Mouse (Mus musculus): ENCODE data around the gene Iqck. TPM values are rescaled to one million over a fixed set of nuclear protein-coding genes. Genes with fewer than 3 reads are reported as not detected.

Iqck gene
- polyA plus RNA-seq, 1 experiment from 2014 or later = 4.2 TPM

- Histone ChIP-seq H3K9me3 (ENCODE audit: control insufficient read depth, low read length) (no peaks in the 10 kb centered on the region), H3K4me1 (ENCODE audit: control insufficient read depth, insufficient read depth, low read length) (no peaks in the 10 kb centered on the region), H3K4me3 (ENCODE audit: low read length) (no peak overlapping the region), H3K27me3 (ENCODE audit: control insufficient read depth, insufficient read depth, low read length) (no peaks in the 10 kb centered on the region), H3K36me3 (ENCODE audit: control insufficient read depth, insufficient read depth, low read length) (no peaks in the 10 kb centered on the region), H3K9ac (ENCODE audit: low read depth, low read length) (no peak overlapping the region), H3K4me2 (replicated peaks; ENCODE audit: low read depth, low read length) (no peak overlapping the region), H3K27ac (ENCODE audit: low read depth, low read length) (no peak overlapping the region)
- 69% methylated on average over 3 of the region's 3 CpGs for WGBS
- no peak for ATAC-seq (ENCODE audit: low FRiP score, low TSS enrichment)
Measured at GRCm38 (mm10) chr7:118947241-118947640, 91.7 kb downstream of the Iqck start.

GRCm38 (mm10) chr7:118948677-118949282 is 93.2 kb downstream of the Iqck start:
- no peaks in the 10 kb centered on the region for H3K4me1 ChIP-seq (ENCODE audit: control insufficient read depth, insufficient read depth, low read length)
- no peak for ATAC-seq (ENCODE audit: low FRiP score, low TSS enrichment)
- no peak overlapping the region for H3K4me2 ChIP-seq (replicated peaks; ENCODE audit: low read depth, low read length)
- WGBS = 67% methylated on average over 2 of the region's 2 CpGs
- no peak overlapping the region for H3K4me3 ChIP-seq (ENCODE audit: low read length)
- H3K36me3 ChIP-seq (ENCODE audit: control insufficient read depth, insufficient read depth, low read length) = no peaks in the 10 kb centered on the region
- no peaks in the 10 kb centered on the region for H3K27me3 ChIP-seq (ENCODE audit: control insufficient read depth, insufficient read depth, low read length)
- no peak overlapping the region for H3K27ac ChIP-seq (ENCODE audit: low read depth, low read length)
- H3K9me3 ChIP-seq (ENCODE audit: control insufficient read depth, low read length) = no peaks in the 10 kb centered on the region
- no peak overlapping the region for H3K9ac ChIP-seq (ENCODE audit: low read depth, low read length)

GRCm38 (mm10) chr7:118949749-118950148 is 94.2 kb downstream of the Iqck start:
- H3K4me2 ChIP-seq (replicated peaks; ENCODE audit: low read depth, low read length) = no peak overlapping the region
- whole genome bisulfite sequencing = 81% methylated on average over 7 of the region's 7 CpGs
- no peaks in the 10 kb centered on the region for H3K9me3 ChIP-seq (ENCODE audit: control insufficient read depth, low read length)
- no peaks in the 10 kb centered on the region for H3K4me1 ChIP-seq (ENCODE audit: control insufficient read depth, insufficient read depth, low read length)
- H3K9ac ChIP-seq (ENCODE audit: low read depth, low read length) = no peak overlapping the region
- H3K27ac ChIP-seq (ENCODE audit: low read depth, low read length) = no peak overlapping the region
- ATAC-seq (ENCODE audit: low FRiP score, low TSS enrichment) = no peak
- no peaks in the 10 kb centered on the region for H3K27me3 ChIP-seq (ENCODE audit: control insufficient read depth, insufficient read depth, low read length)
- no peak overlapping the region for H3K4me3 ChIP-seq (ENCODE audit: low read length)
- H3K36me3 ChIP-seq (ENCODE audit: control insufficient read depth, insufficient read depth, low read length) = no peaks in the 10 kb centered on the region

- H3K9me3 ChIP-seq (ENCODE audit: control insufficient read depth, low read length) = no peaks in the 10 kb centered on the region
- H3K9ac ChIP-seq (ENCODE audit: low read depth, low read length) = no peak overlapping the region
- ATAC-seq (ENCODE audit: low FRiP score, low TSS enrichment) = no peak
- no peaks in the 10 kb centered on the region for H3K27me3 ChIP-seq (ENCODE audit: control insufficient read depth, insufficient read depth, low read length)
- H3K27ac ChIP-seq (ENCODE audit: low read depth, low read length) = no peak overlapping the region
- no peaks in the 10 kb centered on the region for H3K4me1 ChIP-seq (ENCODE audit: control insufficient read depth, insufficient read depth, low read length)
- H3K36me3 ChIP-seq (ENCODE audit: control insufficient read depth, insufficient read depth, low read length) = no peaks in the 10 kb centered on the region
- H3K4me3 ChIP-seq (ENCODE audit: low read length) = no peak overlapping the region
- 70% methylated on average over 11 of the region's 11 CpGs for WGBS
- H3K4me2 ChIP-seq (replicated peaks; ENCODE audit: low read depth, low read length) = no peak overlapping the region
Measured at GRCm38 (mm10) chr7:118953626-118954282, 98.2 kb downstream of the Iqck start.

- no peaks in the 10 kb centered on the region for H3K36me3 ChIP-seq (ENCODE audit: control insufficient read depth, insufficient read depth, low read length)
- H3K4me3 ChIP-seq (ENCODE audit: low read length) = no peak overlapping the region
- H3K27ac ChIP-seq (ENCODE audit: low read depth, low read length) = no peak overlapping the region
- no peaks in the 10 kb centered on the region for H3K9me3 ChIP-seq (ENCODE audit: control insufficient read depth, low read length)
- no peak overlapping the region for H3K4me2 ChIP-seq (replicated peaks; ENCODE audit: low read depth, low read length)
- ATAC-seq (ENCODE audit: low FRiP score, low TSS enrichment) = no peak
- H3K9ac ChIP-seq (ENCODE audit: low read depth, low read length) = no peak overlapping the region
- WGBS = 93% methylated on average over 1 of the region's 1 CpGs
- H3K27me3 ChIP-seq (ENCODE audit: control insufficient read depth, insufficient read depth, low read length) = no peaks in the 10 kb centered on the region
- no peaks in the 10 kb centered on the region for H3K4me1 ChIP-seq (ENCODE audit: control insufficient read depth, insufficient read depth, low read length)
Measured at GRCm38 (mm10) chr7:118954968-118955367, 99.4 kb downstream of the Iqck start.

- no peaks in the 10 kb centered on the region for H3K36me3 ChIP-seq (ENCODE audit: control insufficient read depth, insufficient read depth, low read length)
- no peak overlapping the region for H3K9ac ChIP-seq (ENCODE audit: low read depth, low read length)
- no peak overlapping the region for H3K4me3 ChIP-seq (ENCODE audit: low read length)
- no peaks in the 10 kb centered on the region for H3K4me1 ChIP-seq (ENCODE audit: control insufficient read depth, insufficient read depth, low read length)
- WGBS = 85% methylated on average over 4 of the region's 4 CpGs
- no peaks in the 10 kb centered on the region for H3K27me3 ChIP-seq (ENCODE audit: control insufficient read depth, insufficient read depth, low read length)
- H3K9me3 ChIP-seq (ENCODE audit: control insufficient read depth, low read length) = no peaks in the 10 kb centered on the region
- no peak for ATAC-seq (ENCODE audit: low FRiP score, low TSS enrichment)
- no peak overlapping the region for H3K27ac ChIP-seq (ENCODE audit: low read depth, low read length)
- H3K4me2 ChIP-seq (replicated peaks; ENCODE audit: low read depth, low read length) = no peak overlapping the region
Measured at GRCm38 (mm10) chr7:118956616-118957246, 101.2 kb downstream of the Iqck start.

- Histone ChIP-seq H3K9ac (ENCODE audit: low read depth, low read length) (no peak overlapping the region), H3K27me3 (ENCODE audit: control insufficient read depth, insufficient read depth, low read length) (no peaks in the 10 kb centered on the region), H3K4me1 (ENCODE audit: control insufficient read depth, insufficient read depth, low read length) (no peaks in the 10 kb centered on the region), H3K36me3 (ENCODE audit: control insufficient read depth, insufficient read depth, low read length) (no peaks in the 10 kb centered on the region), H3K27ac (ENCODE audit: low read depth, low read length) (no peak overlapping the region), H3K4me2 (replicated peaks; ENCODE audit: low read depth, low read length) (no peak overlapping the region), H3K9me3 (ENCODE audit: control insufficient read depth, low read length) (no peaks in the 10 kb centered on the region), H3K4me3 (ENCODE audit: low read length) (no peak overlapping the region)
- ATAC-seq (ENCODE audit: low FRiP score, low TSS enrichment) = no peak
- 51% methylated on average over 7 of the region's 7 CpGs for WGBS
Measured at GRCm38 (mm10) chr7:118959209-118959608, 103.7 kb downstream of the Iqck start.

- Histone ChIP-seq H3K36me3 (ENCODE audit: control insufficient read depth, insufficient read depth, low read length) (no peaks in the 10 kb centered on the region), H3K4me2 (replicated peaks; ENCODE audit: low read depth, low read length) (no peak overlapping the region), H3K9ac (ENCODE audit: low read depth, low read length) (no peak overlapping the region), H3K9me3 (ENCODE audit: control insufficient read depth, low read length) (no peaks in the 10 kb centered on the region), H3K27ac (ENCODE audit: low read depth, low read length) (no peak overlapping the region), H3K27me3 (ENCODE audit: control insufficient read depth, insufficient read depth, low read length) (no peaks in the 10 kb centered on the region), H3K4me3 (ENCODE audit: low read length) (no peak overlapping the region), H3K4me1 (ENCODE audit: control insufficient read depth, insufficient read depth, low read length) (no peaks in the 10 kb centered on the region)
- no peak for ATAC-seq (ENCODE audit: low FRiP score, low TSS enrichment)
- WGBS = 1% methylated on average over 3 of the region's 3 CpGs
Measured at GRCm38 (mm10) chr7:118964777-118965176, 109.2 kb downstream of the Iqck start.

- Histone ChIP-seq H3K4me3 (ENCODE audit: low read length) (no peak overlapping the region), H3K4me1 (ENCODE audit: control insufficient read depth, insufficient read depth, low read length) (no peaks in the 10 kb centered on the region)
Measured at GRCm38 (mm10) chr7:118965198-118965597, 109.6 kb downstream of the Iqck start.

More at GRCm38 (mm10) chr7:118965198-118965597, 109.6 kb downstream of the Iqck start:
- 35% methylated on average over 7 of the region's 7 CpGs for WGBS
- Histone ChIP-seq H3K27ac (ENCODE audit: low read depth, low read length) (no peak overlapping the region), H3K27me3 (ENCODE audit: control insufficient read depth, insufficient read depth, low read length) (no peaks in the 10 kb centered on the region), H3K9me3 (ENCODE audit: control insufficient read depth, low read length) (no peaks in the 10 kb centered on the region), H3K9ac (ENCODE audit: low read depth, low read length) (no peak overlapping the region), H3K4me2 (replicated peaks; ENCODE audit: low read depth, low read length) (no peak overlapping the region), H3K36me3 (ENCODE audit: control insufficient read depth, insufficient read depth, low read length) (no peaks in the 10 kb centered on the region)
- no peak for ATAC-seq (ENCODE audit: low FRiP score, low TSS enrichment)

Measured in kidney, embryonic 14.5 days (tissue).